Mouse (Mus musculus) lung, adult 2 months (tissue): Measurements from ENCODE around the gene Morf4l2.

Source experiments
- CTCF ChIP-seq: fragments of 200-500 bp; IDR thresholded peaks from 2 replicates; pipeline ENCODE4 v1.5.1; 2011; ENCODE audit warnings: mild to moderate bottlenecking, low read length, control low read depth; ENCODE audit not compliant: insufficient read depth
- POLR2A ChIP-seq: fragments of 200-500 bp; IDR thresholded peaks from 2 replicates; pipeline ENCODE4 v1.6.1; 2011; ENCODE audit warnings: low read depth, mild to moderate bottlenecking, control low read depth, low read length, borderline replicate concordance; ENCODE audit errors: extremely low read depth

GRCm38 (mm10) chrX:136740087-136740790 is 3.3 kb downstream of the Morf4l2 start:
- TF ChIP-seq POLR2A: no peak
- no peak for TF ChIP-seq CTCF
